Mouse (Mus musculus) CH12.LX (cell line): ENCODE measurements around the gene Gimap7. TPM values are rescaled to one million over a fixed set of nuclear protein-coding genes. Genes with fewer than 3 reads are reported as not detected.

Experiments used
- DNase-seq: peaks from one replicate; pipeline ENCODE4 v3.0.0-alpha.2; 2013; ENCODE audit errors: extremely low read depth
- H3K27ac ChIP-seq: 2 replicates; pipeline ENCODE4 v1.5.1; 2012; ENCODE audit warnings: low read depth, mild to moderate bottlenecking, control low read depth, moderate library complexity; ENCODE audit not compliant: insufficient read depth
- H3K27me3 ChIP-seq: replicated peaks from 2 replicates; pipeline ENCODE3; 2012; ENCODE audit warnings: inconsistent platforms
- H3K36me3 ChIP-seq, 2 experiments: replicated peaks in 1 of 2; 2 replicates each; pipeline versions ENCODE3 to v1.6.1; 2012; ENCODE audit warnings: inconsistent platforms in 1 of 2, low read length in 1 of 2, mild to moderate bottlenecking in 1 of 2, mixed read lengths in 1 of 2, moderate library complexity in 1 of 2; ENCODE audit not compliant: control insufficient read depth in 1 of 2, insufficient read depth in 1 of 2
- H3K4me1 ChIP-seq, 2 experiments: 2 replicates each; pipeline ENCODE4 v1.6.1; 2012; ENCODE audit warnings: inconsistent platforms in 1 of 2, moderate library complexity in 1 of 2; ENCODE audit not compliant: insufficient read depth in 2 of 2, control insufficient read depth in 1 of 2
- H3K4me2 ChIP-seq: 2 replicates; pipeline ENCODE4 v1.6.1; 2012; ENCODE audit warnings: low read depth, mild to moderate bottlenecking, control low read depth; ENCODE audit not compliant: poor library complexity, insufficient read depth, severe bottlenecking
- H3K4me3 ChIP-seq, 3 experiments: fragments of 150-350 bp in 1 of 3; sonication (generic) in 1 of 3; replicated peaks in 1 of 3; 2 replicates each; pipeline versions ENCODE3 to v1.5.1; 2011 to 2012; ENCODE audit warnings: low read depth in 2 of 3, low read length in 2 of 3, mild to moderate bottlenecking in 2 of 3, moderate library complexity in 2 of 3, control low read depth in 1 of 3, improper control_type of control experiment in 1 of 3, inconsistent platforms in 1 of 3, mixed read lengths in 1 of 3; ENCODE audit not compliant: poor library complexity in 1 of 3
- H3K79me2 ChIP-seq: replicated peaks from 2 replicates; pipeline ENCODE4 v1.6.1; 2012; ENCODE audit warnings: mild to moderate bottlenecking, moderate library complexity; ENCODE audit not compliant: control insufficient read depth, poor library complexity, insufficient read depth, severe bottlenecking; ENCODE audit errors: extremely low read depth
- H3K9ac ChIP-seq: 2 replicates; pipeline ENCODE4 v1.6.1; 2012; ENCODE audit warnings: low read depth, mild to moderate bottlenecking, control low read depth, moderate library complexity; ENCODE audit not compliant: insufficient read depth
- H3K9me3 ChIP-seq: replicated peaks from 2 replicates; pipeline ENCODE3; 2012; ENCODE audit warnings: low read length, inconsistent platforms, mixed read lengths
- BHLHE40 ChIP-seq: IDR thresholded peaks from 2 replicates; pipeline ENCODE4 v1.6.1; 2011; ENCODE audit warnings: mild to moderate bottlenecking, low read depth, low read length, improper control_type of control experiment
- CHD1 ChIP-seq: IDR thresholded peaks from 2 replicates; pipeline ENCODE4 v1.6.1; 2012; ENCODE audit warnings: low read depth, low read length, improper control_type of control experiment, inconsistent platforms
- CHD2 ChIP-seq: IDR thresholded peaks from 2 replicates; pipeline ENCODE4 v1.6.1; 2011; ENCODE audit warnings: low read length, improper control_type of control experiment
- CTCF ChIP-seq, 2 experiments: IDR thresholded peaks in 1 of 2; conservative IDR thresholded peaks in 1 of 2; 2 replicates each; pipeline ENCODE4 v1.5.1; 2011 to 2012; ENCODE audit warnings: low read depth in 2 of 2, low read length in 2 of 2, improper control_type of control experiment in 1 of 2, inconsistent platforms in 1 of 2, mild to moderate bottlenecking in 1 of 2, moderate library complexity in 1 of 2
- E2F4 ChIP-seq: IDR thresholded peaks from 2 replicates; pipeline ENCODE4 v1.6.1; 2011; ENCODE audit warnings: low read depth, low read length, improper control_type of control experiment; ENCODE audit not compliant: insufficient replicate concordance
- ELF1 ChIP-seq: IDR thresholded peaks from 2 replicates; pipeline ENCODE4 v1.6.1; 2014; ENCODE audit warnings: low read depth, mild to moderate bottlenecking, inconsistent platforms, low read length, improper control_type of control experiment
- EP300 ChIP-seq: IDR thresholded peaks from 2 replicates; pipeline ENCODE4 v1.6.1; 2011; ENCODE audit warnings: low read length, improper control_type of control experiment
- ETS1 ChIP-seq: conservative IDR thresholded peaks from 2 replicates; pipeline ENCODE4 v1.6.1; 2012; ENCODE audit warnings: low read depth, mild to moderate bottlenecking, inconsistent platforms, low read length, improper control_type of control experiment, moderate library complexity
- GABPA ChIP-seq: IDR thresholded peaks from 2 replicates; pipeline ENCODE4 v1.6.1; 2012; ENCODE audit warnings: low read depth, low read length, improper control_type of control experiment, inconsistent platforms; ENCODE audit not compliant: insufficient replicate concordance
- HCFC1 ChIP-seq: IDR thresholded peaks from 2 replicates; pipeline ENCODE4 v1.6.1; 2012; ENCODE audit warnings: low read depth, mild to moderate bottlenecking, inconsistent platforms, low read length, improper control_type of control experiment
- IRF4 ChIP-seq: IDR thresholded peaks from 2 replicates; pipeline ENCODE4 v1.6.1; 2014; ENCODE audit warnings: low read depth, mild to moderate bottlenecking, inconsistent platforms, low read length, improper control_type of control experiment
- JUN ChIP-seq: IDR thresholded peaks from 2 replicates; pipeline ENCODE4 v1.6.1; 2011; ENCODE audit warnings: low read depth, mild to moderate bottlenecking, low read length, improper control_type of control experiment, moderate library complexity; ENCODE audit not compliant: insufficient read depth
- KAT2A ChIP-seq: IDR thresholded peaks from 2 replicates; pipeline ENCODE4 v1.6.1; 2012; ENCODE audit warnings: low read length, improper control_type of control experiment, inconsistent platforms; ENCODE audit not compliant: insufficient replicate concordance
- MAFK ChIP-seq: IDR thresholded peaks from 2 replicates; pipeline ENCODE4 v1.6.1; 2011; ENCODE audit warnings: low read length, improper control_type of control experiment; ENCODE audit not compliant: insufficient replicate concordance
- MAX ChIP-seq: IDR thresholded peaks from 2 replicates; pipeline ENCODE4 v1.6.1; 2011; ENCODE audit warnings: low read length, improper control_type of control experiment
- MAZ ChIP-seq: IDR thresholded peaks from 2 replicates; pipeline ENCODE4 v1.6.1; 2012; ENCODE audit warnings: low read depth, mild to moderate bottlenecking, inconsistent platforms, low read length, improper control_type of control experiment, moderate library complexity
- MEF2A ChIP-seq: IDR thresholded peaks from 2 replicates; pipeline ENCODE4 v1.6.1; 2014; ENCODE audit warnings: low read depth, mild to moderate bottlenecking, inconsistent platforms, low read length, improper control_type of control experiment, borderline replicate concordance
- MXI1 ChIP-seq: IDR thresholded peaks from 2 replicates; pipeline ENCODE4 v1.6.1; 2011; ENCODE audit warnings: mild to moderate bottlenecking, low read depth, low read length, improper control_type of control experiment
- MYC ChIP-seq: IDR thresholded peaks from 2 replicates; pipeline ENCODE4 v1.6.1; 2011; ENCODE audit warnings: low read depth, mild to moderate bottlenecking, improper control_type of control experiment, low read length
- NELFE ChIP-seq: IDR thresholded peaks from 2 replicates; pipeline ENCODE4 v1.6.1; 2011; ENCODE audit warnings: low read depth, low read length, improper control_type of control experiment
- NRF1 ChIP-seq: IDR thresholded peaks from 2 replicates; pipeline ENCODE4 v1.6.1; 2014; ENCODE audit warnings: low read depth, mild to moderate bottlenecking, inconsistent platforms, low read length, improper control_type of control experiment, moderate library complexity
- PAX5 ChIP-seq: IDR thresholded peaks from 2 replicates; pipeline ENCODE4 v1.6.1; 2012; ENCODE audit warnings: low read length, inconsistent platforms, mixed read lengths
- POLR2A ChIP-seq: IDR thresholded peaks from 2 replicates; pipeline ENCODE4 v1.6.1; 2011; ENCODE audit warnings: low read depth, mild to moderate bottlenecking, improper control_type of control experiment, low read length
- POLR2AphosphoS2 ChIP-seq: IDR thresholded peaks from 2 replicates; pipeline ENCODE4 v1.6.1; 2011; ENCODE audit warnings: low read depth, low read length, improper control_type of control experiment
- RAD21 ChIP-seq: IDR thresholded peaks from 2 replicates; pipeline ENCODE4 v1.6.1; 2011; ENCODE audit warnings: low read depth, mild to moderate bottlenecking, low read length, improper control_type of control experiment, moderate library complexity
- RCOR1 ChIP-seq: conservative IDR thresholded peaks from 2 replicates; pipeline ENCODE4 v1.6.1; 2012; ENCODE audit warnings: low read depth, mild to moderate bottlenecking, inconsistent platforms, low read length, improper control_type of control experiment
- SIN3A ChIP-seq: IDR thresholded peaks from 2 replicates; pipeline ENCODE4 v1.6.1; 2012; ENCODE audit warnings: low read length, improper control_type of control experiment, inconsistent platforms
- SMC3 ChIP-seq: IDR thresholded peaks from 2 replicates; pipeline ENCODE4 v1.6.1; 2011; ENCODE audit warnings: low read depth, low read length, improper control_type of control experiment
- TBP ChIP-seq: conservative IDR thresholded peaks from 2 replicates; pipeline ENCODE4 v1.6.1; 2011; ENCODE audit warnings: low read depth, low read length, improper control_type of control experiment
- TCF12 ChIP-seq: IDR thresholded peaks from 2 replicates; pipeline ENCODE4 v1.6.1; 2014; ENCODE audit warnings: low read depth, mild to moderate bottlenecking, inconsistent platforms, low read length, improper control_type of control experiment
- UBTF ChIP-seq: IDR thresholded peaks from 2 replicates; pipeline ENCODE4 v1.6.1; 2012; ENCODE audit warnings: low read depth, mild to moderate bottlenecking, inconsistent platforms, low read length, improper control_type of control experiment, moderate library complexity
- USF1 ChIP-seq: IDR thresholded peaks from 2 replicates; pipeline ENCODE4 v1.6.1; 2014; ENCODE audit warnings: low read depth, mild to moderate bottlenecking, inconsistent platforms, low read length, improper control_type of control experiment
- USF2 ChIP-seq: conservative IDR thresholded peaks from 2 replicates; pipeline ENCODE4 v1.6.1; 2011; ENCODE audit warnings: low read depth, low read length, improper control_type of control experiment
- ZC3H11A ChIP-seq: IDR thresholded peaks from 2 replicates; pipeline ENCODE4 v1.6.1; 2012; ENCODE audit warnings: low read depth, mild to moderate bottlenecking, inconsistent platforms, low read length, improper control_type of control experiment
- ZKSCAN1 ChIP-seq: IDR thresholded peaks from 2 replicates; pipeline ENCODE4 v1.6.1; 2012; ENCODE audit warnings: low read depth, inconsistent platforms, low read length, improper control_type of control experiment, borderline replicate concordance
- ZMIZ1 ChIP-seq: IDR thresholded peaks from 2 replicates; pipeline ENCODE4 v1.6.1; 2012; ENCODE audit warnings: low read depth, mild to moderate bottlenecking, inconsistent platforms, low read length, improper control_type of control experiment
- ZNF384 ChIP-seq: IDR thresholded peaks from 2 replicates; pipeline ENCODE4 v1.6.1; 2012; ENCODE audit warnings: low read depth, low read length, improper control_type of control experiment, inconsistent platforms
- dilution Hi-C: fragments of 300-500 bp; cut with MboI; formaldehyde crosslinking; loops from 2 replicates; pipeline ENCODE4 v1.14.3; 2020; ENCODE audit warnings: low sequenced_read_pairs; ENCODE audit not compliant: extremely low pct_unique_long_range_greater_than_20kb, extremely low pct_ligation_motif_present
- in situ Hi-C: fragments of 300-500 bp; cut with MboI; formaldehyde crosslinking; loops from 3 replicates; pipeline ENCODE4 v1.14.3; 2019; ENCODE audit warnings: low sequenced_read_pairs, low pct_ligation_motif_present, low pct_unique_long_range_greater_than_20kb, mixed read lengths
- polyA plus RNA-seq: library from polyadenylated mRNA; unstranded; fragments of >175 nt; gene quantifications from 2 replicates; pipeline ENCODE4 v1.2.1, GENCODE M21; 2012; ENCODE audit warnings: low read depth; ENCODE audit not compliant: insufficient read length
- total RNA-seq, 2 experiments: library from RNA; depleted of rRNA; stranded (reverse); fragments of 300-350 nt in 1 of 2; fragments of >200 nt in 1 of 2; gene quantifications; 2 replicates each; pipeline ENCODE4 v1.2.3; 2012 to 2014

Gene Gimap7
- total and polyA plus RNA-seq, 3 experiments: 4.2 to 14.5 (median 7.0) TPM

- Histone ChIP-seq H3K27me3 (no peaks in the 10 kb centered on the region), H3K36me3 (peaks cover 37 to 40% of the 10 kb centered on the region in 2 experiments), H3K4me2 (peak within 1 kb of the TSS; percentile 64), H3K9me3 (peaks cover 18% of the 10 kb centered on the region), H3K79me2 (peaks cover 40% of the 10 kb centered on the region), H3K4me1 (peaks cover 9 to 56% of the 10 kb centered on the region in 2 experiments), H3K4me3 (peak within 1 kb of the TSS; percentile 58 to 90 (median 62)), H3K27ac (peak within 1 kb of the TSS; percentile 100), H3K9ac (peak within 1 kb of the TSS; percentile 92)
- DNase-seq: peak; percentile 95
- in situ Hi-C loops (no loop called here), dilution Hi-C loops (no loop called here)
- TF ChIP-seq CTCF (conservative IDR thresholded peaks at IDR 0.05 in 1 of 2, IDR thresholded peaks at IDR 0.05 in 1 of 2; ENCODE audit: low read depth in 2 of 2, low read length in 2 of 2): peak in 1 of 2 experiments; percentile 74; a peak in 3 of 4 replicates
- TF ChIP-seq NRF1: peak; percentile 59
- peak; percentile 90; the same call in 1 of the 2 replicates for TF ChIP-seq ZMIZ1
- TF ChIP-seq BHLHE40: peak; percentile 80
- peak; percentile 51; the same call in 1 of the 2 replicates for TF ChIP-seq KAT2A
- TF ChIP-seq POLR2AphosphoS2: 0 out of 2 replicates have a peak, but pooled peaks have one; percentile 24
- peak; percentile 46 for TF ChIP-seq HCFC1
- peak; percentile 82; the same call in 1 of the 2 replicates for TF ChIP-seq MEF2A
- TF ChIP-seq ETS1: peak; percentile 84
- TF ChIP-seq EP300: peak; percentile 93
- TF ChIP-seq RAD21: peak; percentile 54
- peak; percentile 83 for TF ChIP-seq CHD2
- TF ChIP-seq SMC3: peak; percentile 73
- peak; percentile 93 for TF ChIP-seq SIN3A
- TF ChIP-seq ZKSCAN1: no peak
- no peak; the same call in 1 of the 2 replicates for TF ChIP-seq ZC3H11A
- peak; percentile 23; the same call in 1 of the 2 replicates for TF ChIP-seq UBTF
- peak; percentile 96 for TF ChIP-seq IRF4
- TF ChIP-seq GABPA: no peak
- TF ChIP-seq USF1: no peak
- peak; percentile 95 for TF ChIP-seq TCF12
- no peak; the same call in none of the 2 replicates for TF ChIP-seq CHD1
- peak; percentile 56 for TF ChIP-seq MYC
- peak; percentile 76 for TF ChIP-seq NELFE
- peak; percentile 41 for TF ChIP-seq MAX
- TF ChIP-seq PAX5: no peak
- no peak for TF ChIP-seq ZNF384
- TF ChIP-seq ELF1: peak; percentile 69
- TF ChIP-seq MAFK: peak; percentile 57; the same call in 1 of the 2 replicates
- peak; percentile 84 for TF ChIP-seq POLR2A
- TF ChIP-seq USF2: no peak
- TF ChIP-seq MXI1: peak; percentile 16
- TF ChIP-seq RCOR1: peak; percentile 74
- peak; percentile 86 for TF ChIP-seq MAZ
- no peak for TF ChIP-seq E2F4
- TF ChIP-seq JUN: no peak; the same call in 1 of the 2 replicates
- peak; percentile 96 for TF ChIP-seq TBP
These were observed 27.8 kb downstream of the Gimap7 start, which contains the start of gene Gimap5 for GRCm38 (mm10) chr6:48745959-48746889. TSS of gene Gimap5 (plus strand) at chr6:48746197.
